Mouse (Mus musculus) retina, embryonic 14.5 days (tissue): ENCODE data around the gene Trim29.
A peak's percentile ranks its signal among the peaks of the same experiment; 100 is the strongest.

ENCODE experiments used
- DNase-seq: peaks from one replicate; pipeline ENCODE4 v3.0.0-alpha.2; 2015; ENCODE audit warnings: low spot score

Trim29 gene

GRCm38 (mm10) chr9:43310538-43310937 is at the start of gene Trim29:
Trim29 (plus strand) TSS chr9:43310848.
- no peak for DNase-seq

- DNase-seq, result no peak
Observed at GRCm38 (mm10) chr9:43261124-43261907, 49.3 kb upstream of the Trim29 start.

- no peak for DNase-seq
Observed at GRCm38 (mm10) chr9:43261941-43262340, 48.7 kb upstream of the Trim29 start.

- no peak for DNase-seq
Observed at GRCm38 (mm10) chr9:43262390-43262789, 48.3 kb upstream of the Trim29 start.

GRCm38 (mm10) chr9:43262811-43263550 is 47.7 kb upstream of the Trim29 start:
- no peak for DNase-seq

GRCm38 (mm10) chr9:43263946-43264451 is 46.6 kb upstream of the Trim29 start:
- peak; percentile 41 for DNase-seq

GRCm38 (mm10) chr9:43265194-43265593 is 45.5 kb upstream of the Trim29 start:
- DNase-seq, result peak; percentile 71

- DNase-seq, result no peak
Observed at GRCm38 (mm10) chr9:43267357-43267756, 43.3 kb upstream of the Trim29 start.

- DNase-seq, result peak; percentile 60
Observed at GRCm38 (mm10) chr9:43269166-43269565, 41.5 kb upstream of the Trim29 start.

GRCm38 (mm10) chr9:43270723-43271252 is 39.9 kb upstream of the Trim29 start:
- peak; percentile 57 for DNase-seq

- no peak for DNase-seq
Observed at GRCm38 (mm10) chr9:43271761-43272518, 38.7 kb upstream of the Trim29 start.

GRCm38 (mm10) chr9:43273735-43274134 is 36.9 kb upstream of the Trim29 start:
- DNase-seq, result no peak

GRCm38 (mm10) chr9:43284284-43284683 is 26.4 kb upstream of the Trim29 start:
- DNase-seq, result peak; percentile 94

- DNase-seq, result no peak
Observed at GRCm38 (mm10) chr9:43285281-43285680, 25.4 kb upstream of the Trim29 start.

GRCm38 (mm10) chr9:43286870-43287269 is 23.8 kb upstream of the Trim29 start:
- peak; percentile 92 for DNase-seq

- DNase-seq, result no peak
Observed at GRCm38 (mm10) chr9:43293058-43293457, 17.6 kb upstream of the Trim29 start.

GRCm38 (mm10) chr9:43300394-43300793 is 10.3 kb upstream of the Trim29 start:
- no peak for DNase-seq

- no peak for DNase-seq
Observed at GRCm38 (mm10) chr9:43302989-43303388, 7.7 kb upstream of the Trim29 start.

GRCm38 (mm10) chr9:43305882-43306281 is 4.8 kb upstream of the Trim29 start:
- DNase-seq, result no peak

- no peak for DNase-seq
Observed at GRCm38 (mm10) chr9:43309087-43309872, 1.4 kb upstream of the Trim29 start.

GRCm38 (mm10) chr9:43312190-43312589 is 1.5 kb downstream of the Trim29 start:
- no peak for DNase-seq
